Mouse (Mus musculus) heart, postnatal 0 days (tissue): ENCODE measurements at regions not wholly inside any gene's neighbourhood (a gene's known extent, or its start where the extent isn't known, plus 50 kb on each side); places are given as distances from the start of the nearest gene placed in this dataset.
A peak's percentile ranks its signal among the peaks of the same experiment; 100 is the strongest.

Source experiments
- ATAC-seq: fragments of 200-750 bp; cut with Nextera tagmentation; 2 replicates; pipeline ENCODE4 v1.8.0; 2017; ENCODE audit warnings: low read depth, moderate number of reproducible peaks, moderate library complexity; ENCODE audit not compliant: insufficient read depth
- DNase-seq: peaks from one replicate; pipeline ENCODE4 v3.0.0-alpha.2; 2016; ENCODE audit warnings: low spot score
- H3K27ac ChIP-seq: fragments of 300-500 bp; sonication (generic); 2 replicates; pipeline ENCODE4 v1.5.1; 2014; ENCODE audit warnings: low read depth, mild to moderate bottlenecking
- H3K27me3 ChIP-seq: fragments of 300-500 bp; sonication (generic); 2 replicates; pipeline ENCODE4 v1.6.1; 2014; ENCODE audit warnings: low read length, mixed read lengths; ENCODE audit not compliant: control insufficient read depth, insufficient read depth
- H3K36me3 ChIP-seq: fragments of 300-500 bp; sonication (generic); replicated peaks from 2 replicates; pipeline ENCODE4 v1.6.1; 2014; ENCODE audit warnings: low read length, mixed read lengths; ENCODE audit not compliant: control insufficient read depth, insufficient read depth
- H3K4me1 ChIP-seq: fragments of 300-500 bp; sonication (generic); 2 replicates; pipeline ENCODE4 v1.6.1; 2014; ENCODE audit warnings: antibody characterized with exemption; ENCODE audit not compliant: control insufficient read depth, insufficient read depth
- H3K4me2 ChIP-seq: fragments of 300-500 bp; sonication (generic); 2 replicates; pipeline ENCODE4 v1.6.1; 2014; ENCODE audit warnings: low read depth, mild to moderate bottlenecking, low read length, moderate library complexity
- H3K4me3 ChIP-seq: fragments of 300-500 bp; sonication (generic); 2 replicates; pipeline ENCODE4 v1.5.1; 2014; ENCODE audit warnings: low read depth, low read length
- H3K9ac ChIP-seq: fragments of 300-500 bp; sonication (generic); replicated peaks from 2 replicates; pipeline ENCODE4 v1.6.1; 2014; ENCODE audit warnings: low read depth, low read length, mixed read lengths
- H3K9me3 ChIP-seq: fragments of 300-500 bp; sonication (generic); replicated peaks from 2 replicates; pipeline ENCODE4 v1.6.1; 2016; ENCODE audit warnings: low read length; ENCODE audit not compliant: control insufficient read depth
- CTCF ChIP-seq: IDR thresholded peaks from 2 replicates; pipeline ENCODE4 v1.5.1; 2016; ENCODE audit warnings: antibody characterized with exemption, control low read depth, low read depth
- EP300 ChIP-seq: IDR thresholded peaks from 2 replicates; pipeline ENCODE4 v1.6.1; 2016; ENCODE audit warnings: antibody characterized with exemption, low read depth
- WGBS: fragments of 180-500 bp; shearing (Covaris S2); extraction: QIAGEN DNeasy Blood & Tissue Kit; methylation state at CpG from one replicate; pipeline ENCODE4 v1.1.7; 2014; 5-methylcytosine and 5-hydroxymethylcytosine counted together

- Histone ChIP-seq H3K27ac (no peak overlapping the region), H3K4me3 (no peak overlapping the region), H3K36me3 (no peaks in the 10 kb centered on the region), H3K27me3 (no peaks in the 10 kb centered on the region), H3K4me2 (no peak overlapping the region), H3K4me1 (0 out of 2 replicates have a peak, but pooled peaks cover 2% of the 10 kb centered on the region), H3K9ac (no peak overlapping the region), H3K9me3 (no peaks in the 10 kb centered on the region)
- ATAC-seq (no peak), DNase-seq (peak; percentile 7)
- TF ChIP-seq EP300 (no peak), CTCF (no peak)
- 41% methylated on average over 12 of the region's 12 CpGs for WGBS
These were observed 105.3 kb downstream of the Mex3b start for GRCm38 (mm10) chr7:82972214-82973006.

GRCm38 (mm10) chr7:82990708-82991107 is 123.6 kb downstream of the Mex3b start:
- Histone ChIP-seq H3K4me3 (no peak overlapping the region), H3K9me3 (no peaks in the 10 kb centered on the region), H3K9ac (no peak overlapping the region), H3K27me3 (no peaks in the 10 kb centered on the region), H3K4me1 (no peaks in the 10 kb centered on the region), H3K36me3 (no peaks in the 10 kb centered on the region), H3K4me2 (no peak overlapping the region), H3K27ac (no peak overlapping the region)
- no peak for ATAC-seq
- TF ChIP-seq CTCF: no peak
- TF ChIP-seq EP300: no peak
- no peak for DNase-seq

GRCm38 (mm10) chr7:82993136-82993535 is 126.0 kb downstream of the Mex3b start:
- 63% methylated on average over 5 of the region's 5 CpGs for WGBS
- ATAC-seq: no peak
- Histone ChIP-seq H3K4me2 (no peak overlapping the region), H3K36me3 (no peaks in the 10 kb centered on the region), H3K9ac (no peak overlapping the region), H3K4me1 (no peaks in the 10 kb centered on the region), H3K4me3 (no peak overlapping the region), H3K27ac (no peak overlapping the region), H3K9me3 (no peaks in the 10 kb centered on the region), H3K27me3 (no peaks in the 10 kb centered on the region)
- TF ChIP-seq CTCF (no peak), EP300 (no peak)
- no peak for DNase-seq

GRCm38 (mm10) chr7:82998848-82999247 is 131.7 kb downstream of the Mex3b start:
- WGBS: 73% methylated on average over 2 of the region's 2 CpGs
- TF ChIP-seq CTCF (no peak), EP300 (no peak)
- no peak overlapping the region for H3K9ac ChIP-seq
- H3K4me3 ChIP-seq: no peak overlapping the region
- H3K36me3 ChIP-seq: no peaks in the 10 kb centered on the region
- no peaks in the 10 kb centered on the region for H3K4me1 ChIP-seq
- ATAC-seq: no peak
- DNase-seq: no peak
- no peaks in the 10 kb centered on the region for H3K9me3 ChIP-seq
- H3K4me2 ChIP-seq: no peak overlapping the region
- no peaks in the 10 kb centered on the region for H3K27me3 ChIP-seq
- H3K27ac ChIP-seq: no peak overlapping the region

- Histone ChIP-seq H3K4me3 (no peak overlapping the region), H3K9me3 (no peaks in the 10 kb centered on the region)
- no peak for TF ChIP-seq EP300
These were observed 140.4 kb downstream of the Mex3b start for GRCm38 (mm10) chr7:83007540-83007939.

GRCm38 (mm10) chr7:83012145-83012544 is 145.0 kb downstream of the Mex3b start:
- H3K9me3 ChIP-seq: no peaks in the 10 kb centered on the region
- ATAC-seq (no peak), DNase-seq (no peak)
- H3K4me1 ChIP-seq: no peaks in the 10 kb centered on the region
- no peak overlapping the region for H3K4me3 ChIP-seq
- 63% methylated on average over 2 of the region's 2 CpGs for WGBS
- no peak overlapping the region for H3K9ac ChIP-seq
- no peak overlapping the region for H3K27ac ChIP-seq
- TF ChIP-seq EP300 (no peak), CTCF (no peak)
- no peaks in the 10 kb centered on the region for H3K27me3 ChIP-seq
- H3K36me3 ChIP-seq: no peaks in the 10 kb centered on the region
- no peak overlapping the region for H3K4me2 ChIP-seq

More at GRCm38 (mm10) chr7:83007540-83007939, 140.4 kb downstream of the Mex3b start:
- Histone ChIP-seq H3K27me3 (no peaks in the 10 kb centered on the region), H3K27ac (no peak overlapping the region), H3K36me3 (no peaks in the 10 kb centered on the region), H3K4me2 (no peak overlapping the region), H3K4me1 (no peaks in the 10 kb centered on the region), H3K9ac (no peak overlapping the region)
- ATAC-seq (no peak), DNase-seq (no peak)
- 73% methylated on average over 4 of the region's 4 CpGs for WGBS
